ENCODE assay signal across 8 mouse cellular contexts in the genomic region with DNA sequence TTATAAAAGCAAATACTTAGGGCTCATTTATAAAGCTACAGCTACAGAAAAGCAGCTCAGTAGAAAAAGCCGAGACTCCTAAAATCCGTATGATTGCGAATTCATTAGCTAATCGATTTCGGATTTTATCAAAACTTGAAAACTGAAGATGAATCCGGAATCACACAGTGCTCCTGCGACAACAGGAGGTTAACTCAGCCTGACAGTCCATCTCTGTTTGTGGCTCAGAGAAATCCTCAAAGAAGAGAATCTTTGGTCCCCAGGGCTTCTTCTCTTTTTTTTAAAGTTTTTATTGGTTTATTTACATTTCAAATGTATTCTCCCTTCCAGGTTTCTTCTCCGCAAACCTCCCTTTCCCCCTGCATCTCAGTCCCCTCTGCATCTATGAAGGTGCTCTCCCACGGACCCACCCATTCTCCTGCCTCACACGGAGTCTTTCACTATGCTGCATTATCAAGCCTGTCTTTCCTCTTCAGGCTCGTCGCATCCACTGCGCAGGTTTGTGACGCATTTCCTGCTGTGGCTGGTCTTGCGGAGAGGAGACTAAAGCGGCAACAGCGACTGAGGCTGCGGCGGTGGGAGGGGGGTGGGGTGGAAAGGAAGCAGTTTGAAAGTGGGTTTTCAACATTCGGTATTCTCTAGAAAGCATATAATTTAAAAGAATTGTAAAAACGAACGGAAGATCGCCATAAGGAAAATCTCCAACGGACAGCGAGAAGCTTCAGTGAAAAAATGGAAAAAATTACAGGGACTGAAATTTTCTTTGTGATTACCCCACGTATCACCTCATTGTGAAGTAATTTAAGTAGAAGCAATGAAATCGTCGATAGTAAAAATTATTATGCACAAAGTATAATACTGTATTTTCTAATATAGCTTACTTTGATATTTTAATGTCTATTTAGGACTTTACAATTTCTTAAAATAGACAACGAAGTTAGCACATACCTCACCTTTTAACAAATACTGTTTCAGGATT.
A peak's percentile ranks its signal among the peaks of the same experiment; 100 is the strongest.
DNase-seq lines count a peak whose midpoint lies in the region; ATAC-seq and TF ChIP-seq lines count a peak whose summit lies in the region.
"Not testable (repeated sequence)": the region's sequence is repeated elsewhere in the genome, so short reads cannot be mapped to it uniquely, and the experiment has no call there.

No protein-coding gene starts in this region.

- intact Hi-C loops in left cerebral cortex, postnatal 10 days (cut with DNase I), result loop anchor here (10.0 kb wide), 1 partner anchor 112 kb away; no protein-coding TSS in a partner anchor

- H3K27ac ChIP-seq in embryonic facial prominence, embryonic 12.5 days; intestine, postnatal 0 days (ENCODE audit: low read depth, low read length): not testable (repeated sequence)

- ATAC-seq in embryonic facial prominence, embryonic 12.5 days (ENCODE audit: insufficient number of reproducible peaks, insufficient read depth, low FRiP score, low TSS enrichment), result peak; percentile 77; the same call in 1 of the 2 replicates
- ATAC-seq in intestine, postnatal 0 days, result not testable (repeated sequence)

- H3K4me3 ChIP-seq in embryonic facial prominence, embryonic 12.5 days, result peak overlapping the region; percentile 23
- peak overlapping the region; percentile 29 for H3K4me3 ChIP-seq in intestine, postnatal 0 days (ENCODE audit: low read depth, low read length)

- not testable (repeated sequence) for TF ChIP-seq CTCF in intestine, postnatal 0 days (IDR thresholded peaks at IDR 0.05; ENCODE audit: low read depth)

- not testable (repeated sequence) for H3K9me3 ChIP-seq in embryonic facial prominence, embryonic 12.5 days; intestine, postnatal 0 days (ENCODE audit: control insufficient read depth)

- peak overlapping the region; percentile 39 for H3K4me2 ChIP-seq in embryonic facial prominence, embryonic 12.5 days (replicated peaks)
- peak overlapping the region; percentile 62 for H3K4me2 ChIP-seq in intestine, postnatal 0 days (replicated peaks; ENCODE audit: low read depth)

- 31% methylated on average over 29 of the region's 29 CpGs for WGBS in embryonic facial prominence, embryonic 12.5 days
- WGBS in intestine, postnatal 0 days, result 29% methylated on average over 29 of the region's 29 CpGs

- not testable (repeated sequence) for H3K9ac ChIP-seq in embryonic facial prominence, embryonic 12.5 days; intestine, postnatal 0 days (ENCODE audit: low read depth, low read length)

- H3K36me3 ChIP-seq in embryonic facial prominence, embryonic 12.5 days; intestine, postnatal 0 days (ENCODE audit: control insufficient read depth, insufficient read depth): not testable (repeated sequence)

- peak; percentile 60 for DNase-seq in brain, embryonic 18.5 days (ENCODE audit: low read depth, low spot score)
- peak; percentile 1 to 10 for DNase-seq in heart, adult 18-20 months
- peak; percentile 18 to 58 for DNase-seq in left cerebral cortex, postnatal 10 days (ENCODE audit: extremely low spot score in 1 of 2, low spot score in 2 of 2)
- DNase-seq in lung, postnatal 10 days, result peak; percentile 40
- DNase-seq in retina, adult 2 months (ENCODE audit: low read depth, low spot score), result peak; percentile 40
- DNase-seq in yolk sac, embryonic 10.5 days (ENCODE audit: low spot score), result peak; percentile 40

- H3K27me3 ChIP-seq in embryonic facial prominence, embryonic 12.5 days; intestine, postnatal 0 days (replicated peaks; ENCODE audit: control insufficient read depth, insufficient read depth, low read length): not testable (repeated sequence)

- not testable (repeated sequence) for H3K4me1 ChIP-seq in embryonic facial prominence, embryonic 12.5 days; intestine, postnatal 0 days (replicated peaks; ENCODE audit: control insufficient read depth, insufficient read depth, low read length)

Comparison
In these comparisons a context has a peak if more than half of its experiments do, and no peak if none do; other contexts are left out.
1. DNase-seq: peak in every context shown above with its lines; median percentile 60 in brain, embryonic 18.5 days; 40 in lung, postnatal 10 days; 40 in retina, adult 2 months; 40 in yolk sac, embryonic 10.5 days; 38 in left cerebral cortex, postnatal 10 days; 6 in heart, adult 18-20 months.